Mouse (Mus musculus) left cerebral cortex, adult 18-20 months (tissue): ENCODE data around the gene Macrod1. TPM values are rescaled to one million over a fixed set of nuclear protein-coding genes. Genes with fewer than 3 reads are reported as not detected.

ENCODE experiments used
- DNase-seq, 2 experiments: peaks; one replicate each; pipeline ENCODE4 v3.0.0; 2021 to 2022; ENCODE audit warnings: low spot score in 2 of 2, mixed read lengths in 1 of 2
- total RNA-seq, 2 experiments: library from RNA; stranded (reverse); gene quantifications; 2 replicates each; pipeline ENCODE4 v1.2.3; 2021

The Macrod1 gene
- total RNA-seq, 2 experiments from 2014 or later: 15.0 to 16.6 TPM

DNA sequence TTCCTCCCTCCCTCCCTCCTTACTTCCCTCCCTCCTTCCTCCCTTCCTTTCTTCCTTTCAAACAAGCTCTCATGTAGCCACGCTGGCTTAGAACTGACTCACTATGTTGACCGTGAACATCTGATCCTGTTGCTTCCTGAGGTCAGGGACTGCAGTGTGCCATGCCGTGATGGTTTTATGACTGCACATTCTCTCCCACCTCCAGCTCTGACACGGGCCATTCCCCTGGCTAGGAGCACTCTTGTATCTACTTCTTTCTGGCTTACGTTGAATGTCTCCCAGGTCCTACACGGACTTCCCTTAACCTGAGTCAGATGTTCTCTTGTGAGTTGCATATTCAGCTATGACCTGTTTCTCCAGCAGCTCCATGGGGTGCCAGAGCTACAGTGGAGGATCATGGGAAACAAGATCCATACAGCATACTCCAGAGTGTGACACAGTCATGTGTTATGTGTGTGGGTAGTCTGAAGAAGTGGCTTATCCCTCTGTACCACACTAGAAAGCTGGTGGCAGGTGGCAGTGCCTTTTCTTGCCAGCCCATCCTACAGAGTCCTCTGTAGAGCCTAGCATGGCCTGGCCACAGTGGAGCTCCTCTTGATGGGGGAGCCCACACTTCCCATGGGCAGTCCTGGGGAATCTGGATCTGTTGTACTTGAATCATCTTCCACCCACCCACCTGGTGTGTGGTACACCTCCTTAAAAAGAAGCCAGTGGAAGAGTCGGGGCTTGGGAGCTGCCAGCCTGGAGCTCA is 25.1 kb downstream of the Macrod1 start:
- DNase-seq: peak; percentile 52 to 68

DNA sequence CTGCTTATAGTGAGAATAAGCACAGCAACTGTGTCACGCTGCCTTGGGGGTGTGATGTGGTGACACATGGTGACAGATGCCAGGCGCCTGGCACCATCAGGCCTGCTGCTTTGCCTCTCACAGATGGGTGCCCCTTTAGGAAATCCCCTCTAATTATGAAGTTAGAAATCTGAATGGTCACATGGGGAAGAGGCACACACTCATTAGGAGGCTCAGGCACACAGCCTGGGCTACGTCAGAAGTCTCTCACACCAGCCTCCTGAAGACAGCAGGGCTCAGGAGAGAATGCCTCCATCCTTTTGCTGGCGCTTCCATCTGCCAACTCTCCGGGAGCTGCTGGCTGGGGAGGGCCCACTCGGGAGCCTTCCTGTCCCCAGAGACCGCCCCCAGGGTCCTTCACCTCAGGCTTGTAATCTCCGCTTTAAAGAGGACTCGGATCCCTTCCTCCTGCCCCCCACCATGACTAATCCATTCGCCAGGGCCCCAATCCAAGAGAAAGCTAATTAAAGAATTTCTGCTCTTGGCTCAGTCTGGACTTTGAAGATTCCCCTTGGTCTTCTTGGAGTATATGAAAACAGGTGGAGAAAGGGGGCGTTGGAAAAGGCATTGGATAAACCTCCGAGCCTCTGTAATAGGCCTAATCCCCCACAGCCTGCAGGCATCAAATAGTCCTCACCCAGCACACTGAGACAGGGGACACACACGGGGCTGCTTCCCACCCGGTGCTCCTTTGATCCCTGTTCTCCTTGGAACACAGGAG is 26.6 kb downstream of the Macrod1 start:
- DNase-seq: peak; percentile 57 to 67

DNA sequence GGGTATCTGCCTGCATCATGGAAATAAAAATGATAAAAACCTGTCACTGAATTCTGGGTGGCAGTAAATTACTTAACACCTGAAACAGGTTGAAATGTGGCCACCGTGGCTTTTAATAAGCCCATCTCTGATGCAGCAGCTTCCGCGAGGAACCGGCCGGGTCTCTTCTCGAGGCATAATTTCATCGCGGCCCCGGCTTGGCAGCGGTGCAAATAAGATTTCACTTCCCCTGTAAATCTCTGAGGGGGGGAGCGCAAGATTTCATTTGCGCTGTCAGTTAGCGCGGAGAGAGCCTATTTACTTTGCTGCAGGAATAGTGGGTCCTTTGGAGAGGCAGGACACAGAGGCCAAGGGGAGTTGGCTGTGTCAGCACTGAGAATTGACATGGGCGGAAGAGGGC is 28.1 kb downstream of the Macrod1 start:
- DNase-seq: no peak

DNA sequence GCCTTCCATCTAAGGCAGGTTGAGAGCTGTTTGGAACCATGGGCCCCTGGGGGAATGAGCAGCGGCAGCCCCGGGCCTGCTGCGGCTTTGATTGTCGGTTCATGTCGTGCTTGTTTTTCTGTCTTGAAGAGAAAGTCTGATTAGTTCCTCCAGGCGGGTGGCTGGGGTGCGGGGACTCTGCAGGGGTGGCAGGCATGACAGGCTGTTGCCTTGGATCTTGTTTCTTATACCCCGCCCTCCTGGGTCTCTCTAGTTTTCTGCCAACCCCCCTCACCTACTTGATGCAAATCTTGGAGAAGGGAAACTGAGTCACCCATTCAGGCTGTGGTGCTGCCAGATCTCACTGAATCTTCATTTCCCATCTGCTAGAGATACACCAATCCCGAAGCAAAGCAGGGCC is 31.9 kb downstream of the Macrod1 start:
- DNase-seq: no peak

DNA sequence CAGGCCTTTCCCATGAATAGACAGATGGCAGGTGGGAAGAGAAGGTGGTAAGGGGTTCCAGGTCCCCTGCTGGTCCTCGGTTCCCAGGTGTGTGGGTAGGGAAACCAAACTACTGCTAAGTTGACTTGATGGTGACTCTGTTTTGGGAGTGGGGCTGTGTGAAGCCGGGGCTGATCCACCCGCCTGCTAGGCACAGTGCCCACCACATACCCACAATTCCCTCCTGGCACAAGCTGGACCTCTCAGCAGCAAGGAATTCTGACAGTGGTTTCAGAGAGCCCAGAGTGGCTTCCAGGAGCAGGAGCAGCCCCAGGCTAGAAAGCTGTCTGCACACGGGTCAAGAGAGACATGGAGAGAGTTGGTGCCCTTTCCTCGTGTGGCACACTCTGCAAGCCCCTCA is 32.4 kb downstream of the Macrod1 start:
- DNase-seq: no peak

DNA sequence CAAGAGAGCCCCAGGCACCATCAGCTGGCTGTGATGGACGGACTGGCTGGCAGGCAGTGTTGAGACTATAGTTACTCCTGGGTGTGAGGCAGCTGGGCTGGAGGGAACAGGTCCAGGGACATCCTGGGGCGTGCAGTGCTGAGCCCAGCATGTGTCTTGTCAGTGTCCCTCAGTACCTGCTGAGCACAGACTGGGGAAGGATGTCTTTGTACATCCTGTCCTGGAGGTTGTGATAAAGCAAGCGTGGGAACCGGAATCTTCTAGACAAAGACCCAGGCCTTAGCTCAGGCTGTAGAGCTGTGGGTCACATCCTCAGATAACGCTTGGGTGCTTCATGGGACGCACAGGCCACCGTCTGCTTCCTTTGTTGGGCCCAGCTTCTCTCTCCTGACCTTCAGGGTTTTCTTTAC is 33.2 kb downstream of the Macrod1 start:
- no peak for DNase-seq

DNA sequence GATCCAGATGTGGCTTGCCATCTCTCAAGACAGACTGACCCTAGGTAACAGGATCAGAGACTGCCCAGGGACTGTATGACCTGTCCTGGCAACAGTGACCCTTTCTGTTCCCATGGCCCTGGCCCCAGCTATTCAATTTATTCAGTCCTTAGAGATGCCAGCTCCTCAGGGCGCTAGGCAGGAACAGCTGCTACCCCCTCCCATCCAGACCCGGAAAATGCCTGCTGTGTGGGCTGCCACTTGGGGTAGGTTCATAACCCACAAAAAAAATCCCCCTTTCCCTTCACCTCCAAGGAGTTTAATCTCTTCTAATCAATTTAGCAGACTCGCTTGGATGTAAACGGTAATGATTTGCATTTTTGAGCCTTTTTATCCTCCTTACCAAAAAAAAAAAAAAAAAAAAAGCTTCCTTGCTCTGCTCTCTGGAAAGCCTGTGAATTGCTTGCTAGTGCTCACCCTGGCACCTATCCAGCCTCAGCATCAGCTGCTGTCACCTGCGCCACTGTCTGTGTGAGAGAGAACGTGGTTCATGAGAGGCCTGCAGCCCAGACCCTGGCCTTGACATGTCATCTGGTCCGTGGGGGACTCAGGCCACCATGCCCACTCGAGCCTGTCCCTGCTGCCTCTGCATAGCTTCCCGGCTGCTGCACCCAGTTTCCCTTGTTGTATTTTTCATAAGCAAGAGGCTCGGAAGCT is 33.9 kb downstream of the Macrod1 start:
- DNase-seq: peak; percentile 32 to 48

DNA sequence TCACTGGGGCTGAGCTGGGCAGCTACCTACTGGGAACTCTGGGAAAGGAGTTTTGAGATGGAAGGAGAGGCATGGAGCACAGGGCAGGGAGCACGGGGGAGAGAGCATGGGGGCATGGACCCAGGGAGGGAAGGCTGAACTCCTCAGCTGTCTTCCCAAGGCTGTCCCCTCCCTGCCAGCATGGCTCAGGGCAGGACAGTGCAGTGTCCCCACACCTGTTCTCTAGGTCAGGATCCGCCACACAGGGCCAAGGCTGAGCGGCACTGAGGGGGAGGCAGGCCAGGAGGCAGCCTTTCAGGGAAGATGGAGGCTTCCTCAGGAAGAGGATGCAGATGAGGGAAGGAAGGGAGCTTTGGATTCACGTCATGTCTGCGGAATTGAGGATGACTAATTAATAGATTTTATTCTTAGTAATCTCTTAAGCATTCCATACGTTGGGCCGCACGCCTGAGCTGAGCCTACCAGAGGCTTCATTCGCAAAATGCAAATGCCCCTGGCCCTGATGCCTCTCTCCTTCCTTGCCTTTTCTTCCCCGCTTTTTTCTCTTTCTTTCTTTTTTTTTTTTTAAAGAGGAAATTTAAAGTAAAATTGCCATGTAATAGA is 34.9 kb downstream of the Macrod1 start:
- DNase-seq: no peak

DNA sequence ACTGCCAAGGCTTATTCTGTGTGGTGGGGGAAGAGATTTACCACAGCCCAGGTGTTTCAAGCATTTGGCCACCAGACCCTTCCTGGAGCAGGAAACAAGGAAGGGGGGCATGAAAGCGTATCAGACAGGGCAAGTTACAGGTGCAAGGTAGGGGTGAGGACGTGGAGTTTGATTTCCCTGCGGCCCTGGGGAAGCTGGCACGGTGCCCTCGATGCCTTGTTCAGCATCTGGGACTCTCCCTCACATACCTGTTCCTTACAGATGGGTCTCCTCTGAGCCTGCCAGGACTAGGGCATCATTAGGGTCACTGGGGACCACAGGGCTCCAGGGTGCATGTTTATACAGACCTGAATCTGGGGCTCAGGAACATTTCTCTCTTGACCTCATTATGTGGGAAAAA is 36.1 kb downstream of the Macrod1 start:
- DNase-seq: no peak

DNA sequence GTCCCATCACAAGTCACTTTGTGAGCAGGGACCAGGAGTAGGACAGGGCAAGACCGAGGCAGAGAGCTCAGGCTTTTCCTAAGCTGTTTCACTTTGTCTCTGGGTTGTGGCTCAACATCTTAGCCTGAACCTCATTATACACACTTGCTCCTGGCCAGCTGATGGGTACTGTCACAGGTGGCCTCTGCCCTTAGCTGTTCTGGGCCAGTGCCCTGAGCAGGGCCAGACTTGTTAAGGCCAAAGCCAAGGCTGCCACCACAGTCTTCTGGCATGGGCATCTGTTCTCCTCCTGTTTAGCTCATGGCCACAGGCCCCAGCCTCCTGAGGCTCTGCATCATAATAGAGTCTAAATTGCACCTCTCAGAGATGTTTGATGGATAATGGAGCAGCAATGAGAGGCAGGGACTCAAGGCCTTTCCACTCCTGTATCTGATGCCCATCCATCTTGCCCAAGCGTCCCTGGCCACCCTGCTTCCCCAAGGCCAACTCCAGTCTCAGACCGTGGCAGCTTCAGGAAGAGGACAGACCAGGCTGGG is 43.1 kb downstream of the Macrod1 start:
- DNase-seq: no peak

DNA sequence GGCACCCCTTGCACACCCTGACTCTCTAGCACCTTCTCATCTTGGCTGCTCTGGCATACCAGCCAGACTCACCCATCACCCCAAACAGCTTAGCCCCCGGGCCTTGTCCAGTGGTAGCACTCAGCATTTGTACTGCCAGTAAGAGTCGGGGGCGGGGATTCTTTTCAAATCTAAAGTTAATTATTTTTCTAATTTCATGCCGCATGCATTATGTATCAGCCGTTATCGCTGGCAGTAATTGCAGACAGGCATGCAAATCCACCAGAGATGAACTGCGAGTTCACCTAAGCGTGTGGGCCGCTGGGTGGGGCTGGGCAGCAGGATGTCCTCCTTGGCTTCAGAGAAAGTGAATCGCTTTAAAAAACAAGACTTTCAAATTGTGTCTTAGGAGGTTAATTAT is 45.4 kb downstream of the Macrod1 start:
- DNase-seq: no peak

DNA sequence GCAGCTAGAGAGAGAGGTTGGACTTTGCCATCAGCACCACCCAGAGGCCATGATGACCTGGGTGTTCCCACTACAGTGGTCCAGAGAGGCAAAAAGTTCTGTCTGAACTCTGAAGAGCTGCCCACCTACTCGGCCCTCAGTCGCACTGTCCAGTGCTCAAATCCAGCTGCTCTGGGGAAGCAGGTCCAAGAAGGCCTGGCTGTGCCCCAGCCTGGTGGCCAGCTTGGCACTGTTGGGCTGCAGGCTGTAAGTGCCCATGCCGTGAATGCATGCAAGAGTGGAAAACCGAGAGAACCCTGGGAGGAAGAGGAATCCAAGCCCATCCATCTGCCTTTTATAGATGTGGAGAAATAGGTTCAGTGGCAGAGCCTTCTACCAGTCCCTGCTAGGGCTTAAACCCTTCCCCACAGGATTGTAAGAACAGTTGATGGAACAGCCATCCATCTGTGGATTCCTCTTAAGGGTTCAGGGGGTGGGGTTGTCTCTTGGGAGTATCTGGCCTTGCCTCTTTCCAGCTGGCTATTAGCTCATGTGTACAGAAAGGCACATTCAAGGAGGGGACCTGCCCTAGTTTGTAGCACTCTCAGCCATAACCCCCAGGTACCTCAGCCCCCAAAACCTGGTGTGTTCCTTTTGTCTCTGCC is 46.9 kb downstream of the Macrod1 start:
- no peak for DNase-seq

DNA sequence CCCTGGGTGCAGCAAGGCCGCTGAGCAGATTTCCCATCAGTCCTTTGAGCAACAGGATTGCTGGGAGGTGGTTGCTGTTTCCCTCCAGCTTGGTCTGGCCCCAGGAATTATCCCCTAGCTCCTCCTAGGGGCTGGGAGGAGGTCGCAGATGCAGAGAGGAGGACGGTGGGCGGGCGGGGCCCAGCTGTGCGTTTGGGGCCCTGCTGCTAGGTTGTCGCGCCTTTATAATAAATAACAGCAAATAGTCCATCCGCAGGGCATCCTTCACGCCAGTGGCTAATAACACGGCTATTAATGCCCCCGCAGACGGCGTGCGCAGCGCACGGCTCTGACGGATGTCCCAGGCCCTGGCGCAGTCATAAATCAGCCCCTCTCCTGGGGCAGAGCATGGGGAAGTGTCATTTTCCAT is 47.4 kb downstream of the Macrod1 start:
- no peak for DNase-seq

DNA sequence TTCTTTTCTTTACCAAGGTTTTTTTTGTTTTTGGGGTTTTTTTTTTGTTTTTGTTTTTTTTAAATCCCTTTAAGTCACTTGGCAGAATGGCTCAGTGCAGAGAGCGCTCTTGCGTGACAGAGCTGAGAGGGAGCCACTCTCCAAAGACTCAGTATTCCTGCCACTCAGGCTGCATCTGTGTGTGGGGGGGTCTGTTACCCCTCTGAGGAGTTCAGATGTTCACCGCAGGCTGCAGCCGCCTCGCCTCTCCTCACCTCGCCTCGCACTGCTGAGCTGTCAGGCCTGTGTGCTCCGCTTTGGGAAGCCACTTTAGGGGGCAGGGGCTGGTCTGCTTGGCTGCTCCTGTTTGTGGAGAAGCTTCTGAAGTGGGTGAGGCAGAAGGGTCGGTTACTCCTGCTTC is 48.9 kb downstream of the Macrod1 start, which contains the start of gene Flrt1:
Gene Flrt1 (minus strand): TSS at position 186 of the 400 bp plus-strand sequence.
- no peak for DNase-seq

DNA sequence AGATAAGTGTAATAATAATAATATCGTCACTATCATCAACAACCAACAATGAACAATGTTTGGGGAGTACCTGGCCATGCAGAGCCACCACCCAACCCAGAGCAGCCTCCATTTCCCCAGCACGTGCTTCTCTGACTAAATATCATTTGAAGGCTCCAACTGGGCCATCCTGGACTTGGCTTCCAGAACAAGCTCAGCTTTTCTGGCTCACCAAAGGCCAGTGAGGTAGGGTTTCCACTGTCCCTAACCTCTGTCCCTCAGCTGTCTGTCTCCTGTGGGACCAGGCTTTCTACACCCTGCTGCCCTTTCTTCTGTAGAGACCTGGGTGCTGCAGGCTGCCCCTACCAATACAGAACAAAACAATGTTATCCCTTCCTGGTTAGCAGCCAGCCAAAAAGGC is 50.0 kb downstream of the Macrod1 start:
- DNase-seq: no peak

DNA sequence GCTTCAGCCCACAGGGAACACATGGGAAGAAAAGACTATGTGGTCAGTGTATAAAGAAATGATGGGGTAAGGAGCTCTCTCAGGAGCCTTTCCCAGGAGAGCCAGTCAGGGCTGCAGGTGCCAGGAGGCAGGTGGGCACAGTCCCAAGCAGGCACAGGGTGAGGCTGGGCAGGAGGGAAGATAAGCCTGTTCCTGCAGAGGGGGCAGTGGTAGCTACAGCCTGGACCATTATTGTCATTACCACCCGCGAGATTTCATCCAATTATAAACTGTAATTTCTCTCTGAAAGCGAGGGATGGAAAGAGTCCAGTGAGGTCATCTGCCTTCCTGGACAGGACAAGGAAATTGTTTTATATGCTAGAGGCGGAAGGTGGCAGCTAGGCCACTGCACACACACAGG is 50.6 kb downstream of the Macrod1 start:
- no peak for DNase-seq

DNA sequence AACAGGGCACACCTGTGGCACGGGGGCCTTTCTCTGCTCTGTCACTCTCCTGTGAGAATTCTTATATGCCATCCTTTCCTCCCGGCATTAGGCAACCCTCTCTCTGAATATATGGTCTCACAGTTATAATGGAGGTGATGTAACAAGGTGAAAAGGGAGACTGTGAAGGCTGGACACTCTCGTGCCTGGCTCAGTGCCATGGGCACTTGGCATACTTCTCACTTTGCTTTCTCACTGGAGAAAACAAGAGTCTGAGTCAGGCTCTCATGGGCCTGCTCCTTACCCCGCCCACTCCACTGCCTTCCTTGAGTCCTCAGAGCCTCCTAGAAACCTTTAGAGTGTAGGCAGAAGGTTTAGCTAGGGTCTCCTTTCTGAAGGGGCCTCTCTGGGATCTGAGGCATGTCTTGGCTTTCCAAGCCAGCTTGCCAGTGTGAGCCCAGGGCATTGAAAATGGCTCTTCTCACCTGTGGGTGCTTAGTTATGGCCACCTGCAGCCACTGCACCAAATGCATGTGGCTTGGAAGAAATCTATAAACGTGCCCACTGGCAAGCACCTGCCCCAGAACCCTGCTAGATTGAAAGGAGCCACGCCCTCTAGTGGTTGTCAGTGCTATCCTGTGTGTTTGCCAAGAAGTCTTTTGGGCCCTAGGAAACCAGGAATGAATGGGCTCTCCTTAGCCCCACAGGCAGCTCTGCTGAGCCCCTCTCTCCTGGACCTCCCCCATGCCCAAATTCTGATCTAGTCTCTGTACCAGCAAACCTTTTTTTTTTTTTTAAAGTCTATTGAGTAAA is 51.7 kb downstream of the Macrod1 start:
- no peak for DNase-seq

DNA sequence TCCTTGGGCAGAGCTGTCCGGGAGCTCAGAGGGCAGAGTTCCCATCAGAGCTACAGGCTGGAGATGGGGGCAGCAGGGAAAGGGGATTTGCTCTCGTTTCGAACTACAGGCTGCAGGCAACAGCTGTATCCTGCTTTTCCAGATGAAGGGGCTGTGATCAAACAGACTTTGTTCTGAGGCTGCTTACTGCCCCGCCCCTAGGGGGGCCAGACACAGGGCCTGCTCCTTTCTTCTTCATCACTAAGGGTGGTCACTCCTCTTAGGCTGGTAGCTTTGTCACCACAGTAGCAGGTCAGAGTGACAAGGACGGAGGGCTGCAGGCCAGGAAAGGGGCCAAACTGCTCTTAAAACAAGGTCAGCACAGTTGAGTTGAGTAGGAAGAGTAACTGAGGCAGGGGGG is 53.5 kb downstream of the Macrod1 start:
- DNase-seq: no peak

DNA sequence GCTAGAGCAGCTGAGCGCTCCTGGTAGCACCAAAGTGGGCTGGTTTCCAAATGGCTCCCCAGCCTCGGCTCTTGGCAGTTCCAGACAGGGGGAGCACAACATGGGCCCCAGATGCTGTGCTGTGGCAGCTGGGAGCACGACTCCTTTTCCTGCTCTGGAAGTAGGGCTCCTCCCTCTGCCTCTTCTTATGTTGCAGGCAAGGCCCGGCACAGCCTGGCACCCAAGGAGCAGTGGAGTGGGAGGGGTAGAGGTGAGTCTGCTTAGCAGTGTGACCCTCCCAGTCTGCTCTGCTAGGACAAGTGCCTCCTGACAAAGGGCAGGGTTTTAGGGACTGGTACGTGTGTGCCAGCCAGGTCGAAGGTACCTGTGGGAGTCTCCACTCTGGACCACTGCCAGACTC is 54.3 kb downstream of the Macrod1 start:
- no peak for DNase-seq

DNA sequence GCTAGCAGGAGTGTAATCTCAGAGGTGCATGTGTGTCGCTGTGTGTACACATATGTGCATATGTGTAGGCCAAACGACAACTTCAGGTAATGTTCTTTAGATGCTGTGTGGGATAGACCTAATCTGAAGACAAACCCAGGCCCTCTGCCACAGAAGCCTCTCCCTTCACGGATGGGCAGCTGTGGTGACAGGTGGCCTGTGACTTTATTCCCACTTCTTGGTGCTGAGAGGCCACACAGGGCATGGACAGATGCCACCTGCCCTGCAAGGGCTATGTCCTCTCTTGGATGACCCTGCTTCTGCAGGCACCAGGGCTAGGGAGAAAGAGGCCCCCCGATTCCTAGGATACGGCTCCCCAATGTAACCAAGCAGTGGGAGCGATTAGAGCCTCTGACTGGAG is 54.7 kb downstream of the Macrod1 start:
- no peak for DNase-seq
